Mouse (Mus musculus): ENCODE data around the gene Akr1c14.

- TF ChIP-seq POLR2A (IDR thresholded peaks at IDR 0.05; ENCODE audit: extremely low read depth, insufficient read depth, low read length) (no peak), CTCF (IDR thresholded peaks at IDR 0.05; ENCODE audit: extremely low read depth, insufficient read depth, low read length) (no peak)
Observed at GRCm38 (mm10) chr13:4049655-4050054, 844 bp downstream of the Akr1c14 start.
